Mouse (Mus musculus): Measurements from ENCODE around the gene Cxcr4. TPM values are rescaled to one million over a fixed set of nuclear protein-coding genes. Genes with fewer than 3 reads are reported as not detected.
"Not testable (repeated sequence)": the region's sequence is repeated elsewhere in the genome, so short reads cannot be mapped to it uniquely, and the experiment has no call there.

Cxcr4 gene
- total RNA-seq, 2 experiments from 2014 or later, result 11.2 to 19.1 TPM

DNA sequence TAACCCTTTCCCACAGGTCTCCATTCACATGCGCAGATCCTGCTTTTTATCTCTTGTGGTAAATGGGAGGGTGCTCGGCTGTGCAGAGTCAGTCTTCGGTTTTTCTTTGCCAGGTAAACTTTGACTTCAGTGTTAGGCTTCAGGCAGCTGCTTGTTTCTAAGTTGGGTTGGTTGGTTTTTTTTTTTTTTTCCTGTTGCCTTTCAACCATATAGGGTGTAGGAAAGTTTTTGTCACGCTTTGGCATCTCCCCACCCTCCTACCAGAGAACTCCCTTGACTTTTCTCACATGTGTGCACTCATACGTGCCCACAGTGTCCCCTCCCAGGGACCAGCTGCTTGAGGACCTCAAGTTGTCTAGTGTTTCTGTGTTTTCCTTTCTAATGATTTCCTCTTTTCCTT lies 9.2 kb upstream of the Cxcr4 start:
- intact Hi-C loops (cut with DNase I), result no loop called here
- no peak for DNase-seq

DNA sequence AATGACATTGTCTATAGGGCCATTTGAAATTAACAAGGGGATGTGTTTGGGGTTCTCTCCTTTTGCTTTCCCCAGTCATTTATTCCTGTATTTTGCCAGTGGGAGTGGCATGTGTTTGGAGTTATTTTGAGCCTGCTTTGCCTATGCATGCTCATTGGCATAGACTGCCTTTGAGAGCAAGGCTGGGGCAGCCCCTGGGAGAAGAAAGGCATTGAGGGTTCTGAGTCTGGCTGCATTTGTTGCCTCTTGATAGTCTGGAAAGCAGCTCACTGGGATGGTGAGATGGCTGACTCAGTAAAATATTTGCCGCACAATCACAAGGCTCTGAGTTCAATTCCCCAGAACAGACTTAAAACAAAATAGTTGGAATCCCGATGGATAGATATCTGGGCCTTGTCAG lies 8.5 kb upstream of the Cxcr4 start:
- intact Hi-C loops (cut with DNase I), result no loop called here
- no peak for DNase-seq

DNA sequence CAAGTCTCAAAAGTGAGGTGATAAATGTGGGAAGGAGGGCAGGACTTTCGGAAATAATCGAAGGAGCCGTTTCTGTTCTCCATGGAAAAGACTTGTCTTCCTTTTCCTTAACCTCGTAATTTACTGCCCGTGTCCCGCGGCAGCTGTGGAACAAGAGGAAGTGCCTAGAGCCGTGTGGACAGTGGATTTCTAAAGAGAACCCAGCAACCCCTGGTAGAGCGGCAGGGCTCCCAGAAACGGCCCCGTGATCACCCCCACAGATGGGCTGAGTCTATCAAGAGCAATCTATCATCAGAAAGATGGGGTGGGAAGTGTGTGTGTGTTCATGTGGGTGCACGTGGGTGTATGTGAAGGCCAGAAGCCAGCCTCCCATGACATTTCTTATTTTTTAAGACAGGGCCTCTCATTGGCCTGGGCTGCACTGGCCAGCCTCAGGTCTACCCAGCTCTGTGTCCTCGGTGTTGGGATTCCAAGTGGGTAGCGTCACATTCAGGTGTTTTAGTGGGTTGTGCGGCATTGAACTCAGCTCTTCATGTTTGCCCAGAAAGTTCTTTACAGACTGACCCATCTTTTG lies 5.2 kb upstream of the Cxcr4 start:
- intact Hi-C loops (cut with DNase I), result no loop called here
- DNase-seq, result no peak

DNA sequence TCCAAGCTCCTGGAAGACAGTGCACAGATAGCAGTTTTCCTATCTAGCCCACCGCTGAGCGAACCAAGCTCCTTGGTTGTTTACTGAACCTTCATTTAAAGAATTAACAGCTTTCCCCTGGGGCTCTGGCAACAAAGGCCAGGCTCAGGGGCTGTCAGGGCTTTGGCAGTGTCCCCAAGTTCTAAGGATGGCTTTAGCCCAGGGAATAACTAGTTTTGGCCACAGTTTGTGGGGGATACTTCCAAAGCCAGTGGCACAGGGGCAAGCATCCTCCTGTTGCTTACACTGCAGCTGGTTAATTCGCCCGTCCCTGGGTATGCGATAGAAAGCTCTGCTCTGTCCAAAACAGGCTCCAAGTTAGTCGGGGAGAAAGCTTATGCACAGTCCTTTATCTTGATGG lies 3.4 kb upstream of the Cxcr4 start:
- intact Hi-C loops (cut with DNase I), result no loop called here
- DNase-seq, result no peak

DNA sequence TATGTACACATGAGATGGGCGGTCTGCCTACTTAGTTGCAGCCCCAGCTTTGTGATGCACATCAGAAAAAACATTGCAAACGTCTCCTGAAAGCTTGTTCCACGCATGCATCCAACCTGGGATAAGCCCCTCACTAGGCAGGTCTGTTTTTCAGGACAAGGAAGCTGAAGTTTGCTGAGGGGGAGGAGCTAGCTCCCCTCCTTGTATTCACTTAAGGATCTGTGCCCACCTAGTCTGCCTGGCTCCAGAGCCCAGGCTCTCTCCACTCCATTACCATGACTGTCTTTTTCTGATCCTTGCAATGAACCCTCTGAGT lies 3.0 kb upstream of the Cxcr4 start:
- intact Hi-C loops (cut with DNase I), result no loop called here
- no peak for DNase-seq

DNA sequence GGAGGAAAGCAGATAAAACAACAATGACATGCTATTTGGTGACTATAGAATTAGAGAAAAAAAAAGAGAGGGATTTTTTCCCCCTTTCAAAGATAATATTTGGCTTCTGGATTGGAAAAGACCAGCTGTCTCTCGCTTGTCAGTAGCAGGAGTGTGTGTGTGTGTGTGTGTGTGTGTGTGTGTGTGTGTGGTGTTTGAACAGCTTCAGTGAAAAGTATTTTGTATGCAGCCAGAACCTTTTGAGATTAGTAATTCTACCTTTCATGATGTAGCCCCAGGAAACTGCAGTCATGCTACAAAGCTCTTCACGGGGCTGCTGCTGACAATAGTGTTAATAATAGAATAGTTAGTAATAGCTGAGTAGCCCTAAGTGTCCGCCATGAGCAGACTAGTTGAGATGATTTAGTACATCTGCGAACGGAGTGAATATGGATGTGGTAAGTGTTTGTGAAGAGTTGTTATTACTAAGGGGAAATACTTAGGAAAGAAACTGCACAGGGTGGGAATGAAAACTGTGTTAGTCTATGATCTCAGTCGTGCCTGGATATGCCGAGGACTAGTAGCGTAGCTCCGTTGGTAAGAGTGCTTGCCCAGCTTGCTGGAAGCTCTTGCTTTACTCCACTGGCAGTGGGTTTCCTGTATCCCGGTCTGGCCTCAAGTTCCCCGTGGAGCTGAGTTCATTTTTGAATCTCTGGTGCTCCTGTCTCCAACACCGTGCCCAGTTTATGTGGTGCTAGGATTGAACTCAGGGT lies 2.4 kb upstream of the Cxcr4 start:
- intact Hi-C loops (cut with DNase I), result loop anchor here (5.0 kb wide), 2 partner anchors 117 to 137 kb away; no protein-coding TSS in a partner anchor
- DNase-seq, result no peak

DNA sequence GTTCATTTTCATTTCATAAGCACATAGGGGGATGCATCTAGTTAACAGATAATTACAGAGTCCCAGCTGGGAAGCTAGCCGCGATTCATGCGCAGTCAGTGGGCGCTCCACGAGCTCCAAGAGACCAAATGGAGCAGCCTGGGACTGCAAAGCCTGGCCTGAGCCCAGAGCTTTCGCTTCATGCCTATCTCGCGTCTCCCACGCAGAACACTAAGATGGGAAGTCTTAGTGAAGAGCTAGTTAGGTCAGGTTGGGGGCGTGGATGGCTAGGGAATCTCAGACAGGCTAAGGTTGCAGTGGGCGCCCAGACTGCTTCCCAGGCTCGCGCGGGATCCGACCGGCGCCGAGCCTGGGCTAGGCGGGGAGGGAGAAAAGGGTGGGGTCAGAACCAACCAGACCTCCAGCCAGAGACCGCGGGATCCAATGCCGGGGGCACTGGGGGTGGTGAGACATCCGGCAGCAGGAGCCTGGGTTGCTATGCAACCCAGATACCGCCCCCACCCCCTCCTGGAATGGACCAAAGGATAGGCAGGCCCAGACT lies 938 bp upstream of the Cxcr4 start:
- intact Hi-C loops (cut with DNase I), result loop anchor here (2.0 to 5.0 kb wide), 4 partner anchors 116 to 232 kb away; no protein-coding TSS in a partner anchor
- peak; percentile 43 to 50 for DNase-seq

DNA sequence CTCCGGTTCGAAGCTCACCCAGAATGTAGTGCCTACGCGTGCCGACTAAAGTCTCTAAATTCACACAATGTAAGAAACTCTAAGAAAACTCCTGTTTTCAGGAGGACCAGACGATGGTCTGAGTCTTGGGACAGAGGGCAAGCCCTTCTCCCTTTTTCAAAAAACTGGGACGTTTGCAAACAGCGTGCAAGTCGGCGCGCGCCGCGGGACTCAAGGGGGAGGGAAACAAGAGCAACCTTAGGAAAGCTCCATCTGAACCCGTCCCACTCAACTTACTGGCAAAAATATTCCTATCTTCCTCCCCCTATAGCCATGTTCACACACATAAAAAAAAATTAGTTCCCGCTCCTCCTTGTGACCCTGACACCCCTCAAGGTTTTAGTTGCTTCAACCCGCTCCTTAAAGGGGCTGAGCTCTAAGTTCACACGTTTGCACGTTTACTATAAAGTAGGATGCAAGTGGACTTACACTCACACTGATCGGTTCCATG lies 327 bp downstream of the Cxcr4 start:
- intact Hi-C loops (cut with DNase I), result loop anchor here (2.0 to 5.0 kb wide), 4 partner anchors 114 to 233 kb away; no protein-coding TSS in a partner anchor
- peak in 1 of 2 experiments; percentile 20 for DNase-seq

DNA sequence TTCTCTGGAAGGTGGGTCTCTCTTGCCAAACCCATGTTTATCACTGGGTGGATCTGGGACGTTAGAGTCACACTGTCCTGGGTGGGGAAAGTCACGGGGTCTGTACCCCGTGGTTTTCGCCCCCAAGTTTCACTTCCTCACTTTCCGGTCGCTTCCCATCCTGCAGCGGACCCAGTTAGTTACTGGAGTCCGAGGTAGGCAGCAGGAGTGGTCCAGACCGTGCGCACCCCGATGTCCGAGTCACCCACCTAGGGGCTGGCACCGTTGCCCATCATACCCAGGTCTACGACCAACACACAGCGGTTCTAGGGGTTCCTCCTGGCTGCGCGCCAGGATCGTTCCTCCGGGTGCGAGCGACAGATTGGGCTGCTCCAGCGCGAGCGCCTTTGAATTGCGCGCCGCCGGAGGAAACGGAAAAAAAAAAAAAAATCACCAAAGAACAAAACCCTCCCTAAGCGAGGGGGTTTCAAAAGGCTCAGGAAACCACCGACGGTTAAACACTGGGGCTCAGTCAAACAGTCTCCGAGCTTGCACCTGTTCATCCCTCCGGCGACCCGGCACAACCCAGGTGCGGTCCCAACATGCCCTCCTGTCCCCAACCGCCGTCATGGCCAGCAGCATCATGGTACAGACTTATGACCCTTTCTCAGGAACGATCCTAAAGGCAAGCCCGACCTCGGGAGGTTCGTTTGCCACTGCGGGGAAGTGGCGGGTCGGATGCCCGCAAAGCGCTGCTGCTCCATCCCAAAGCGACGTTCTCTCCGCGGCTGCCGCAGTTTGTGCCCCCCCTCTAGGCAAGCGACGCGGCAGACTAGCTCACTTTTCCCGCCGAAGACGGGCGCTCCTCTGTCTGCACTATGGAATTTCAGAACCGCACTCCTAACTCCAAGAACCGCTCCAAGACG lies 1.0 kb downstream of the Cxcr4 start:
- DNase-seq, result peak; percentile 51 to 53
- intact Hi-C loops (cut with DNase I), result loop anchor here (5.0 kb wide), 2 partner anchors 114 to 134 kb away; no protein-coding TSS in a partner anchor

DNA sequence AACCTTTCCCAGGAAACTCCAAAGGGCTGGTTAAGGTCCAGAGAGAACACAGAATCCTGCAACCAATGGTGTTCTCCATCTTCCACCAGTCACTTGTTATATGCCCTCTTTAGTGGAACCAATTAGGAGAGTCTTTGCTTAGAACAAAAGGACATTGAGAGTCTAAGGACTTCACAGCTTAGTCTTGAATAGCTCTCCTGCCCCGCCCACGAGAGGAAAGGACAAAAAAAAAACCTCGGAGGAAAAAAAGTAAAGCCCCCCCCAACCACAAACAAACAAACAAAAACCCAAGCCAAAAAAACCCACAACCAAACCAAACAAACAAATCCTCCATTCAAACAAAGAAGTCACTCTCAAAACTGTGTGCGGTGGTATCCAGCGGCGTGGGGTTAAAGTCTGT lies 2.1 kb downstream of the Cxcr4 start:
- no peak for DNase-seq
- intact Hi-C loops (cut with DNase I), result loop anchor here (5.0 kb wide), 2 partner anchors 113 to 133 kb away; no protein-coding TSS in a partner anchor

DNA sequence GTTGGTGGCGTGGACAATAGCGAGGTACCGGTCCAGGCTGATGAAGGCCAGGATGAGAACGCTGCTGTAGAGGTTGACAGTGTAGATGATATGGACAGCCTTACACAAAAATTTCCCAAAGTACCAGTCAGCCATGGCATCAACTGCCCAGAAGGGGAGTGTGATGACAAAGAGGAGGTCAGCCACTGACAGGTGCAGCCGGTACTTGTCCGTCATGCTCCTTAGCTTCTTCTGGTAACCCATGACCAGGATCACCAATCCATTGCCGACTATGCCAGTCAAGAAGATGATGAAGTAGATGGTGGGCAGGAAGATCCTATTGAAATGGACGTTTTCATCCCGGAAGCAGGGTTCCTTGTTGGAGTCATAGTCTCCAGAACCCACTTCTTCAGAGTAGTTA lies 2.6 kb downstream of the Cxcr4 start:
- DNase-seq, result no peak

DNA sequence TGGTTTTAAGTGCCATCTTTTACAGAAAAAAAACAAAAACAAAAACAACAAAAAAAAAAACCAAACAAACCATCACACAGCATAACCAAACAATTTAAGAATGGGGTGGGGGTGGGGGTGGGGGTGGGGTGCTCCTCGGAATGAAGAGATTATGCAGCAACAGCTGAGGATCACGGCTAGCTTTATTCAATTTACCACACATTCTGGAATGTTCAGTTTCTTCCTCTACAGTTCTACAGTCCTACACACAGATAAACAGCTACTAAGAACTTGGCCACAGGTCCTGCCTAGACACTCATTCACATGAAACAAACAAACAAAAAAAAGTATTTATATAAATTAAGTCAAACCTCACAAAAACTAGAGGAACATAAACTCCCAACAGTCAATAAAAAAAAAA lies 3.8 kb downstream of the Cxcr4 start:
- intact Hi-C loops (cut with DNase I), result no loop called here
- DNase-seq, result no peak

More for the DNA sequence above, 2.6 kb downstream of the Cxcr4 start:
- intact Hi-C loops (cut with DNase I), result no loop called here

DNA sequence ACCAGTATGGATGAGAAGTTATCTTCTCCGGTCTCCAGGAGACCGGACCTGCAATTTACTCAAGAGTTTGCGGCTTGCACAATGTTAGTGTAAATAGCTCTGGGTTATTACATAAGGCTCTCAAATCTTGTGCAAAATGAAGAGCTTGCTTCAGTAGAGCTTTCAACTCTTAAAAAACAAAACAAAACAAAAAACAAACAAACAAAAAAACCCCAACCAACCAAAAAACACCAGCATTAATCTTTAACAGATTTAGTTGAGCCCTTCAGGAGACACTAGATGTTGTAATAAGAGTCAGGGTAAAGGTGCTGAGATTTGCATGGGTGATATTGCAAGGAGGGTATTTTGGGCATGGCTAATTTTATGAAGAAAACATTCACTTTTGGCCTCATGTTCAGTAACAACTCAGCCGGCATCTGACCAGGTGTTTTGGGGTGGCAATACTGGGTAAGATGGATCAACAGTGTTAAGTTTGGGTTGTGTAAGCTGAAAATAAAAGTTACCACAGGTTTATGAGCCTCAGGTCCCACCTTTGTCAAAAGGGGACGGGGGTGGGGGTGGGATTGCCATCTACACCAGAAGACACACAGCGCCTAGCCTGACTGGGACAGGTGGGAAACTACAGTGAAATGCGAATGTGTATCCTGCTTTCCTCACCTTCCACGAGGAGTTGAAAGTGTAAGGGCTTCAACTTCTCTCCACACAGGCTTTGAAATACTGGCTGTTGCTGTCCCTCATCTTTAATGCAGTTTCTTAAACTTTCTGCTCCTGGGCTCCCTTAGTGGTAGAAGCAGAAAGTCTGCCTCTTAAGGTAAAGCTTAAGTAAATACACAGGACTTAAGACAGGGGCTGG lies 4.9 kb downstream of the Cxcr4 start:
- no peak for DNase-seq
- intact Hi-C loops (cut with DNase I), result no loop called here

DNA sequence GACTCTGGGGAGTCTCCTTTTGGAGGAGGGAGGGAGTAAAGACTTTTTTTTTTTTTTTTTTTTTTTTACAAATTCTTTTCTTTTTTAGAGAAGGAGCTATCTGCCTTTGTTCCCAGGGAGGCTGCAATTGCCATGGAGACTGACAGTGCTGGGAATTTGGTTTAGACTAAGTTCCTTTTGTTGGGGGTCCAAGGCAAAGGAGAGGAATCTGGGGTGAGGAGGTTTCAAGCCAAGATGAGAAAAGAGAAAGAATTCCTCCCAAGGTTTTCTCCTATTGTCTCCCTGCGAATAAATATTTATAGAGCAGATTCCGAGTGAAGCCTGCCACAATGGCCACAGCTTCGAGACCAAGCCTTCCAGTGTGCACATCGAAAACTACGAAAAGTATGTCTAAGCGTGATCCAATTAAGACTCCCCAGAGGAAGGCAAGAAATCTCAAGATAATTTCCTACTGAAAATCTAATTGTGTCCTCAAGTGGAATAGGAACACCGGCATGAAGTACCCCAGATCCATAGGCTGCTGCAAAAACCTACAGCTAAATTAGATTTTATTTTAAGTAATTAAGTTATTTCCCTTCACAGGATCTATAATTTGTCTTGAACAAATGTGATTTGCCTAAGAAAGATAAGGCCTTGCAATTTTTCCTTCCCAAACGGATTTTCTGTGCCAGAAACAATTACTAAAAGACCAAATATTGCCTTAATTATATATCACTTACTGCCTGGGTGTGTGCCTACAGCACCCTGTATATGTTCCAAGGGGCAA lies 5.7 kb downstream of the Cxcr4 start:
- no peak for DNase-seq
- intact Hi-C loops (cut with DNase I), result no loop called here

DNA sequence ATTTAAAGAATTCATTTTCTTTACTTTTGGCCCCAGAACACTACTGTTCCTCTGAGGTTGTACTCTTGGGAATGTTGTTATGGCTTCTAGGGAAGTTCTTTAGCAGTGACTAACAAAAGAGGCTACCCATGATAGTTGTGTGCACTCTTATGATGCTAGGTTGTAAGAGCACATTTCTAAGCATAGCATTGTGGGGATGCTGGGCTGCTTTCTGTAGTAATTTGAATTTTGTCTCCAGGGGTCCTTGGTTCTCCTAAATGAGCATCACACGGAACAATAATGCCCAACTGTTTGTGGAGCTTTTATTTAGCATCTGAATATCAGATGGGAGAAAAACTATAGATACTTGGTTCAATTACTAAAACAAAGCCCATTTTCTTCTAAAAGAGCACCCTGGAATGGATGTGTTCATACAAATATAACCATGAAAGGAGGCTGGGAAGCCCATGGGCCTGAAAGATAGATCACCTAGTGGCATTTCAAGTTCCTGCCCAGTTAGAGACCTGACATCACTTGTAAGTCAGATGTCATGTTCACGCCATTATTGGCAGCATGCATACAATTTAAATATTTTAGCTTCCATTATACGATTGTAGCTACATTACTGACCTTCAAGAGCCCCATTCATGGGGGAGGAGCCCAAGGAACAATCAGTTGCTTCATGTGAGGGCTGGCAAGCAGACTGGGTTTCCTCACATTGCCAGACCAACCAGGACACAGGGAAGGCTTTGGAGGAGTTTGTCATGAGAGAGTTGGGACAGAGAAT lies 6.5 kb downstream of the Cxcr4 start:
- intact Hi-C loops (cut with DNase I), result no loop called here
- no peak for DNase-seq

DNA sequence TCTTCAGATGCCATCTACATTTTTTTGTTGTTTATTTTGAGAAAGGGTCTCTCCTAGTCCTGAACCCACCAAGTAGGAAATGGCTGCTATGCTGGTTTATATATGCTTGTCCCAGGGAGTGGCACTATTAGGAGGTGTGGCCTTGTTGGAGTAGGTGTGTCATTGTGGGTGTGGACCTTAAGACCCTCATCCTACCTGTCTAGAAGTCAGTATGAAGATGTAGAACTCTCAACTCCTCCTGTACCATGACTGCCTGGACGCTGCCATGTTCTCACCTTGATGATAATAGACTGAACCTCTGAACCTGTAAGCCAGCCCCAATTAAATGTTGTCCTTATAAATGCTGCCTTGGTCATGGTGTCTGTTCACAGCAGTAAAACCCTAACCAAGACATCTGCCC lies 7.4 kb downstream of the Cxcr4 start:
- intact Hi-C loops (cut with DNase I); DNase-seq: not testable (repeated sequence)

DNA sequence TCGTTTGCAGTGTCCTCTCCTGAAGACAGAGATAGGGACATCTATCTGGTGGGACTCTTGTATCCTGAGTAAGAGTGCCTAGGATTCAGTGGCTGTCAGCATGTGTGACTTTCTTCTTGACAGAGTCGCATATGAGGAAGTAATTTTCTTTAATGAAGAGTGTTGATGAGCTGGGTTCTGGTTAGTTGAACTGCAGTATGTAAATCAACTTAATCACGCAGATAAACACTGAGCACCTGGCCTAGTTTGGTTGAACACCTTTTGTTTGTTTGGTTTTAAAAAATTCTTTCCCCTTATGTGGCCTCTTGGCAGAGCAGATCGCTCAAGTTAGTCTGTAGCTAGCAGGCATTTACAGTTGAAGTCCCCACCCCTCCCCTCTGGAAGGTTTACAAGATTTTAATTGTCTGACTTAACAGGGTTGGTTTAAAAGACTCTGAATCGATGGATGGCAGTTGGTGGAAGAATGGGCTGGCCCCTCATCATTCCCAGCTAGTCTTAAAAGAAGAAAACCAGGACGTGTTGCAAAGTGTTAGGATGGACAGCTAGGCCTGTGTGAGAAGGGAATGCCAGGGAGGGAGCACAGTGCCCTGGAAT lies 8.7 kb downstream of the Cxcr4 start:
- intact Hi-C loops (cut with DNase I), result no loop called here
- no peak for DNase-seq

DNA sequence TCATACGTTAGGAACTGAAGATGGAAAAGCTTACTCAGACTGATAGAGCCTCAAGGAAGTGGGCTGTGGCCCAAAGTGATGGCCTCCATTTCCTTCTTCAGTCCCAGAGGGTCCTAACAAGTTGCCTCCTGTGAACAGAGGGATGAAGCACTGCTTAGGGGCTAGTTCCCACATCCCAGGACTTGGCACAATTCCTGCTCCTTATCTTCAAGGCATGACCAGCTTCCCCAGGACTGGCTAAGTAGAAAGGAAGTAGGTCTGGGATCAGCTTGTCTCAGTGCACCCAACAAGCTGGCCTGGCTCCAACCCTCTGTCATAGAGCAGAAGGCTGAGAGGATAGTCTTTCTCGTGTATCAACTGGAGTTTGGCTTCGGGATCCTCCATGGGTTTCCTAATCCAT lies 11.8 kb downstream of the Cxcr4 start:
- DNase-seq, result peak; percentile 18 to 29
- intact Hi-C loops (cut with DNase I), result no loop called here
